14 mouse cellular contexts compared by ENCODE assay signal in genomic region chr2:62341061-62341733, GRCm38 (mm10).
DNase-seq lines count a peak whose midpoint lies in the region; ATAC-seq and TF ChIP-seq lines count a peak whose summit lies in the region.
"Had no signal": no experiment of that assay in that cellular context is flagged by ENCODE, and none has a peak within 500 bp of the region (broad histone marks: within the 10 kb centered on the region; RNA-seq: fewer than 3 reads in every experiment).

No protein-coding gene starts in this region.

- ATAC-seq in heart, embryonic 14.5 days (ENCODE audit: insufficient number of reproducible peaks, insufficient read depth, low FRiP score, low read depth): no peak
- no peak for ATAC-seq in forebrain, embryonic 12.5 days (ENCODE audit: low FRiP score)
- ATAC-seq in hindbrain, embryonic 15.5 days (ENCODE audit: low FRiP score, low read depth): no peak
- ATAC-seq in neural tube, embryonic 13.5 days (ENCODE audit: low read depth): no peak
- no peak for ATAC-seq in intestine, postnatal 0 days
- ATAC-seq: activated CD4-positive, CD25-positive, alpha-beta regulatory T cell, adult 4 months; liver, postnatal 0 days had no signal

- no peak overlapping the region for H3K27ac ChIP-seq in heart, embryonic 14.5 days (replicated peaks in 1 of 2; ENCODE audit: control insufficient read depth in 1 of 2, insufficient read depth in 1 of 2, low read depth in 2 of 2, low read length in 2 of 2)
- no peak overlapping the region for H3K27ac ChIP-seq in forebrain, embryonic 12.5 days
- peak overlapping the region; percentile 42; the same call in 1 of the 2 replicates for H3K27ac ChIP-seq in hindbrain, embryonic 15.5 days (replicated peaks)
- H3K27ac ChIP-seq in neural tube, embryonic 13.5 days (replicated peaks): no peak overlapping the region
- no peak overlapping the region for H3K27ac ChIP-seq in intestine, postnatal 0 days (ENCODE audit: low read depth, low read length)

- TF ChIP-seq CTCF in intestine, postnatal 0 days (IDR thresholded peaks at IDR 0.05; ENCODE audit: low read depth): no peak

- H3K27me3 ChIP-seq in heart, embryonic 14.5 days (ENCODE audit: control insufficient read depth, insufficient read depth, low read length): no peaks in the 10 kb centered on the region
- peaks cover 6% of the 10 kb centered on the region; the same call in 1 of the 2 replicates for H3K27me3 ChIP-seq in forebrain, embryonic 12.5 days
- no peaks in the 10 kb centered on the region for H3K27me3 ChIP-seq in hindbrain, embryonic 15.5 days
- no peaks in the 10 kb centered on the region for H3K27me3 ChIP-seq in neural tube, embryonic 13.5 days
- H3K27me3 ChIP-seq in intestine, postnatal 0 days (replicated peaks; ENCODE audit: control insufficient read depth, insufficient read depth, low read length): no peaks in the 10 kb centered on the region

- no peak overlapping the region for H3K9ac ChIP-seq in heart, embryonic 14.5 days (ENCODE audit: low read length)
- H3K9ac ChIP-seq in forebrain, embryonic 12.5 days: no peak overlapping the region
- no peak overlapping the region for H3K9ac ChIP-seq in hindbrain, embryonic 15.5 days
- no peak overlapping the region for H3K9ac ChIP-seq in neural tube, embryonic 13.5 days
- no peak overlapping the region for H3K9ac ChIP-seq in intestine, postnatal 0 days (ENCODE audit: low read depth, low read length)
- H3K9ac ChIP-seq: liver, postnatal 0 days had no signal

- no peak for DNase-seq in heart, adult 9 months (ENCODE audit: low spot score in 2 of 2)
- DNase-seq in thymus, adult 18-20 months: no peak
- DNase-seq in right cerebral cortex, postnatal 10 days (ENCODE audit: low spot score in 2 of 2): no peak
- DNase-seq: gastrocnemius, postnatal 25 days; heart, postnatal 4 days; kidney, adult 9 months; liver, postnatal 0 days had no signal

- 64% methylated on average over 3 of the region's 3 CpGs for whole genome bisulfite sequencing in heart, embryonic 14.5 days
- WGBS in forebrain, embryonic 12.5 days: 67% methylated on average over 3 of the region's 3 CpGs
- 69% methylated on average over 3 of the region's 3 CpGs for WGBS in hindbrain, embryonic 15.5 days
- 73% methylated on average over 3 of the region's 3 CpGs for WGBS in neural tube, embryonic 13.5 days
- 72% methylated on average over 3 of the region's 3 CpGs for WGBS in intestine, postnatal 0 days

- no peaks in the 10 kb centered on the region for H3K36me3 ChIP-seq in heart, embryonic 14.5 days (ENCODE audit: control insufficient read depth, insufficient read depth, low read length)
- H3K36me3 ChIP-seq in forebrain, embryonic 12.5 days (replicated peaks): no peaks in the 10 kb centered on the region
- no peaks in the 10 kb centered on the region for H3K36me3 ChIP-seq in hindbrain, embryonic 15.5 days
- no peaks in the 10 kb centered on the region for H3K36me3 ChIP-seq in neural tube, embryonic 13.5 days
- peaks cover 8% of the 10 kb centered on the region for H3K36me3 ChIP-seq in intestine, postnatal 0 days (ENCODE audit: control insufficient read depth, insufficient read depth)

- H3K9me3 ChIP-seq in heart, embryonic 14.5 days (ENCODE audit: control insufficient read depth, low read length): no peaks in the 10 kb centered on the region
- no peaks in the 10 kb centered on the region for H3K9me3 ChIP-seq in forebrain, embryonic 12.5 days
- no peaks in the 10 kb centered on the region for H3K9me3 ChIP-seq in hindbrain, embryonic 15.5 days
- H3K9me3 ChIP-seq in neural tube, embryonic 13.5 days: no peaks in the 10 kb centered on the region
- no peaks in the 10 kb centered on the region for H3K9me3 ChIP-seq in intestine, postnatal 0 days (ENCODE audit: control insufficient read depth)
- H3K9me3 ChIP-seq: G1E had no signal

- H3K4me1 ChIP-seq in heart, embryonic 14.5 days (ENCODE audit: control insufficient read depth in 2 of 2, insufficient read depth in 2 of 2, low read length in 2 of 2): no peaks in the 10 kb centered on the region
- peaks cover 8% of the 10 kb centered on the region for H3K4me1 ChIP-seq in forebrain, embryonic 12.5 days
- H3K4me1 ChIP-seq in hindbrain, embryonic 15.5 days (replicated peaks): no peaks in the 10 kb centered on the region; the same call in 1 of the 2 replicates
- H3K4me1 ChIP-seq in neural tube, embryonic 13.5 days (replicated peaks): peaks cover 4% of the 10 kb centered on the region; the same call in 1 of the 2 replicates
- no peaks in the 10 kb centered on the region for H3K4me1 ChIP-seq in intestine, postnatal 0 days (replicated peaks; ENCODE audit: control insufficient read depth, insufficient read depth, low read length)

- H3K4me2 ChIP-seq in heart, embryonic 14.5 days (ENCODE audit: low read length): peak overlapping the region; percentile 37; the same call in 1 of the 2 replicates
- peak overlapping the region; percentile 44 for H3K4me2 ChIP-seq in forebrain, embryonic 12.5 days
- H3K4me2 ChIP-seq in hindbrain, embryonic 15.5 days: peak overlapping the region; percentile 50
- H3K4me2 ChIP-seq in neural tube, embryonic 13.5 days: peak overlapping the region; percentile 36
- no peak overlapping the region for H3K4me2 ChIP-seq in intestine, postnatal 0 days (replicated peaks; ENCODE audit: low read depth)

- no peak overlapping the region for H3K4me3 ChIP-seq in heart, embryonic 14.5 days (ENCODE audit: control insufficient read depth in 1 of 2, insufficient read depth in 1 of 2, low read depth in 1 of 2, low read length in 2 of 2)
- no peak overlapping the region for H3K4me3 ChIP-seq in forebrain, embryonic 12.5 days (replicated peaks)
- peak overlapping the region; percentile 12; the same call in 1 of the 2 replicates for H3K4me3 ChIP-seq in hindbrain, embryonic 15.5 days
- no peak overlapping the region for H3K4me3 ChIP-seq in neural tube, embryonic 13.5 days
- H3K4me3 ChIP-seq in intestine, postnatal 0 days (ENCODE audit: low read depth, low read length): no peak overlapping the region
